Mouse (Mus musculus): ENCODE results near the gene Larp6. TPM values are rescaled to one million over a fixed set of nuclear protein-coding genes. Genes with fewer than 3 reads are reported as not detected.
A peak's percentile ranks its signal among the peaks of the same experiment; 100 is the strongest.

Gene Larp6
- polyA plus RNA-seq (2015; fragmentation: Nextera tagmentation; extraction: Ambion mirVana), result 3.4 and 3.5 TPM in 2 replicates

DNA sequence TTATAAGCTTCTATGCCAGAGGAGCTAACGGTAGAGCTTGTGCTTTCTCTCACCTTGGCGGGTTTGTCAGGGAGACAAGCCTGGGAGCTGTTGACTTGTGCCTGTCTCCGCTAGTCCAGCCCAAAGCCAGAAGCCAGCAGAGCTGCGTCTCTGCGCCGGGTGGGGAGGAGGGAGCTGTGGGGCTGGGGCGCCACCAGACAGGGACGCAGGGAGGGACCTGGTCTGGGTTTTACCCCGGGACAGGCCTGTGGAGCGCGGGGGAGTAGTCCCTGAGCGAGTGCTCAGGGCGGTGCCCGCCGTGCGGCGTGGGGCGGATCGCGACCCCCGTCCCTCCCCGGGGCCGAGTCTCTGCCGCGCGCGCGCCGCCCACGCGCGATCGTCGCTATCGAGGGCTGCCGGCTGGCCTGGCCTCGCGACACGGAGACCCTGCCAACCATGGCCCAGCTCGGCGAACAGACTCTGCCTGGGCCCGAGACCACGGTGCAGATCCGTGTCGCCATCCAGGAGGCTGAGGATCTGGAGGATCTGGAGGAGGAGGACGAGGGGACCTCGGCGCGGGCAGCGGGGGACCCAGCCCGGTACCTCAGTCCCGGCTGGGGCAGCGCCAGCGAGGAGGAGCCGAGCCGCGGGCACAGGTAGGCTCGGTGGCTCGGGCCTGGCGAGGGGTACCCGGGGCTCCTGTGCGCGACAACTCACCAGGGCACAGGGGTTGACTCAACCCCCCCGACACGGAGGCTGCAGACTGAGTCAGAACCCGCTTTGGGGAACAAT, at the start of gene Larp6:
Gene Larp6, plus strand, starts transcription at position 219 of the 771 bp plus-strand sequence.
- Histone ChIP-seq H3K27ac (no peak within 1 kb of the TSS), H3K27me3 (peaks cover 23% of the 10 kb centered on the region), H3K9me3 (no peaks in the 10 kb centered on the region), H3K4me3 (peak within 1 kb of the TSS; percentile 66), H3K4me1 (peaks cover 18% of the 10 kb centered on the region), H3K36me3 (0 out of 2 replicates have a peak, but pooled peaks cover 3% of the 10 kb centered on the region), H3K9ac (peak within 1 kb of the TSS; percentile 80), H3K4me2 (replicated peaks) (peak within 1 kb of the TSS; percentile 94)
- peak; percentile 40; the same call in 1 of the 2 replicates for ATAC-seq (ENCODE audit: low FRiP score, low read depth)
- WGBS, result under 1% methylated on average over 64 of the region's 66 CpGs

- H3K4me2 ChIP-seq (replicated peaks), result no peak overlapping the region
- WGBS, result 94% methylated on average over 12 of the region's 12 CpGs
- ATAC-seq (ENCODE audit: low FRiP score, low read depth), result no peak
These were observed 48.4 kb upstream of the Larp6 start for GRCm38 (mm10) chr9:60664385-60664784.

DNA sequence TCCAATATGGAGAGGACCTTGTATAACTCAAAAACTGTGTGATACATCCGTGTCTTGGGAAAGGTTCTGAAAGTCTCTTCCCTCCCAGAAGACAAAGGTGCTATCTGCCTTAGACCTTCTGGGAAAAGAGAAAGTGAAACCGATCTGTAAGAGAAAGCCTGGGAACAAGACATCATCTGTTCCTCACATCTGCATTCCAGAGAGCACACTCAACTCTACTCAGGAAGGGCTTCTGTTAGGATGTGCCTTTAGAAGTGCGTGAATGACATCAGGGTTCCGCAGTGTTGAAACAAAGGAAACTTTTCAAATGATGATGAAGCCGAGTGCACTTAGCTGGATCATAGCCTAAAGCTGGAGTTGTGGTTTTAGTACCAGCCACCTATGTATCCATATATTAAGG, 47.9 kb upstream of the Larp6 start:
- peaks cover 4% of the 10 kb centered on the region; the same call in 1 of the 2 replicates for H3K4me1 ChIP-seq
- no peak overlapping the region for H3K4me3 ChIP-seq
- no peak for ATAC-seq (ENCODE audit: low FRiP score, low read depth)
- no peak overlapping the region for H3K9ac ChIP-seq
- WGBS, result 93% methylated on average over 5 of the region's 5 CpGs
- H3K27me3 ChIP-seq, result no peaks in the 10 kb centered on the region
- H3K27ac ChIP-seq, result no peak overlapping the region
- peaks cover 21% of the 10 kb centered on the region for H3K36me3 ChIP-seq
- H3K9me3 ChIP-seq, result no peaks in the 10 kb centered on the region
- H3K4me2 ChIP-seq (replicated peaks), result no peak overlapping the region

More at GRCm38 (mm10) chr9:60664385-60664784, 48.4 kb upstream of the Larp6 start:
- Histone ChIP-seq H3K27me3 (no peaks in the 10 kb centered on the region), H3K36me3 (peaks cover 21% of the 10 kb centered on the region), H3K9ac (no peak overlapping the region), H3K4me1 (peaks cover 4% of the 10 kb centered on the region; the same call in 1 of the 2 replicates), H3K4me3 (no peak overlapping the region), H3K9me3 (no peaks in the 10 kb centered on the region), H3K27ac (no peak overlapping the region)

- Histone ChIP-seq H3K4me2 (replicated peaks) (no peak overlapping the region), H3K4me3 (no peak overlapping the region), H3K9me3 (no peaks in the 10 kb centered on the region), H3K27ac (no peak overlapping the region), H3K27me3 (no peaks in the 10 kb centered on the region), H3K4me1 (peaks cover 4% of the 10 kb centered on the region; the same call in 1 of the 2 replicates), H3K36me3 (peaks cover 24% of the 10 kb centered on the region), H3K9ac (no peak overlapping the region)
- no peak for ATAC-seq (ENCODE audit: low FRiP score, low read depth)
- WGBS, result 92% methylated on average over 3 of the region's 3 CpGs
These were observed 47.3 kb upstream of the Larp6 start for GRCm38 (mm10) chr9:60665535-60665934.

DNA sequence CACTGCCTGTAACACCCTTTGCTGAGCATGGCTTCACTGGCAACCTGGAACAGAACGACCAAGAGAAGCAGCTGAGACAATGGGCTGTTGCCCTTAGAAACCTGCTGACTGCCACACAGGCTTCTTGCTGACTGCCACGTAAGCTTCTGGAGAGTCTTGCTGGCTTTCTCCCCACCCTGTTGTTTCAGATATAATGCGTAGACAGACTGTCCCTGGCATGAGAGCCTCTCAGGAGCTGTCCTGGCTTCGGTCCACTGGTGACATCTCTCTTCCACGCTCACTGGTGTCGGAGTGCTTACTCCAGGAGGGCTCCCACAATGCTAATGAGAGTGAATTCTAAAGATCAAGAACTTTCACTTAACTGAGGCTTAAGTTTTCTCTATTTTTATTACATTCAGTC, 43.9 kb upstream of the Larp6 start:
- Histone ChIP-seq H3K4me2 (replicated peaks) (no peak overlapping the region), H3K4me1 (no peaks in the 10 kb centered on the region), H3K27me3 (no peaks in the 10 kb centered on the region), H3K9ac (no peak overlapping the region), H3K36me3 (peaks cover 31% of the 10 kb centered on the region), H3K27ac (no peak overlapping the region), H3K4me3 (no peak overlapping the region), H3K9me3 (no peaks in the 10 kb centered on the region)
- no peak for ATAC-seq (ENCODE audit: low FRiP score, low read depth)
- 89% methylated on average over 6 of the region's 6 CpGs for WGBS

DNA sequence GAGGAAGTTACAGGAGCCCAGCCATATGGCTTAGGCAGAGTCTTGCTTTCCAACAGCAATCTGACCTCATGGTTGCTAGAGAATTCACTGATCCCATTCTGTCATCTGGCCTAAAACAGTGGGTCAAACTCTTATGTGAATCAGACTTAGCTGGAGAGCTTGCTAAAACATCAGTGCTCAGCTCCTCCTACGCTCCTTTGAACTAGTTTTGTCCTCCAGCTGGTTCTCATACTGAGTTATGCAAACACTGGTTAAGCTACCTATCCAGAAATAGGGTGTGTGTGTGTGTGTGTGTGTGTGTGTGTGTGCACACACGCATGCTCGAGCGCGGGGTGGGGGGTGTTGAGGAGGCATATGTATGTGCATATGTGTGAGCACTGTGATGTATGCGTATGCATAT, 40.2 kb upstream of the Larp6 start:
- Histone ChIP-seq H3K36me3 (peaks cover 35% of the 10 kb centered on the region), H3K9ac (no peak overlapping the region), H3K4me2 (replicated peaks) (no peak overlapping the region), H3K4me1 (no peaks in the 10 kb centered on the region), H3K27me3 (no peaks in the 10 kb centered on the region), H3K27ac (no peak overlapping the region), H3K9me3 (no peaks in the 10 kb centered on the region), H3K4me3 (no peak overlapping the region)
- no peak for ATAC-seq (ENCODE audit: low FRiP score, low read depth)
- 94% methylated on average over 6 of the region's 6 CpGs for WGBS

DNA sequence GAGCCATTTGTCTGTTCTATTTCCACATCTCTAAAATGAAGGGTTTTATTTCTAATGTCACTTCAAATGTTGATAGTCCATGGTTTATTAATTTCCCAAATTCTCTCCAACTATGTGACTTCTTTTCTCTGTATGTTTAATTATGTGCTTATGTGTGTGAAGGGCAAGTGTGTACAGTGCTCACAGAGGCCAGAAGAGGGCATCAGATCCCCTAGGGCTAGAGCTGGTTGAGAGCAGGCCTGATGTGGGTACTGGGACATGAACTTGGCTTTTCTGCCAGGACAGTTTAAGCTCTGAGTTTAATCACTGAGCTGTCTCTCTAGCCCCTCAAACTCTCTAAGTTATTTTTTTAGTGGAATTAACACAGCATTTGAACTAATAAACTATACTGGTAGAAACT, 38.0 kb upstream of the Larp6 start:
- ATAC-seq (ENCODE audit: low FRiP score, low read depth), result no peak
- H3K4me2 ChIP-seq (replicated peaks), result no peak overlapping the region
- no peaks in the 10 kb centered on the region for H3K4me1 ChIP-seq
- H3K27ac ChIP-seq, result no peak overlapping the region
- H3K9me3 ChIP-seq, result no peaks in the 10 kb centered on the region
- H3K4me3 ChIP-seq, result no peak overlapping the region
- H3K9ac ChIP-seq, result no peak overlapping the region
- peaks cover 41% of the 10 kb centered on the region for H3K36me3 ChIP-seq
- H3K27me3 ChIP-seq, result no peaks in the 10 kb centered on the region

- H3K27me3 ChIP-seq, result no peaks in the 10 kb centered on the region
- 91% methylated on average over 4 of the region's 4 CpGs for WGBS
These were observed 36.4 kb upstream of the Larp6 start for GRCm38 (mm10) chr9:60676429-60676828.

DNA sequence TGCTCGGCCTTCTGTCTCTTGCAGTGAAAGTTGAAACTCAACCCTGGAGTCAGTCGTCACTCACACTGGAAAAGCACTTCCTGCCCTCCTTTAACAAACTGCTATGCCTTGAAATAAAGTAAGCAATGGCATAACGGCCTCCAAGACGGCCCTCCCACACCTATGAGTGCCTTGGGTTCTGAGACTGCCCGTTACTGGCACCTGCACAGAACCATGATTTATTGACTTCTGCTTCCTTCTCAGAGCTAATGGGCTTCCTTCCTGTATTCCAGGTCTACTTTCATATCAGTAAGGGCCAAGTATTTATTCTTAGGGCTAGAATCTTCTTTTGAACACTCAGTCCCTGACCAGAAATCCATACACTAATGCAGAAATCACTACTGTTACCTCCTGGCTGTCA, 33.9 kb upstream of the Larp6 start:
- Histone ChIP-seq H3K9me3 (no peaks in the 10 kb centered on the region), H3K4me3 (no peak overlapping the region), H3K27me3 (no peaks in the 10 kb centered on the region), H3K4me1 (no peaks in the 10 kb centered on the region), H3K4me2 (replicated peaks) (no peak overlapping the region), H3K9ac (no peak overlapping the region), H3K27ac (no peak overlapping the region), H3K36me3 (peaks cover 47% of the 10 kb centered on the region)
- ATAC-seq (ENCODE audit: low FRiP score, low read depth), result no peak
- 65% methylated on average over 5 of the region's 5 CpGs for WGBS

More at GRCm38 (mm10) chr9:60676429-60676828, 36.4 kb upstream of the Larp6 start:
- ATAC-seq (ENCODE audit: low FRiP score, low read depth), result no peak
- no peak overlapping the region for H3K9ac ChIP-seq
- H3K36me3 ChIP-seq, result peaks cover 51% of the 10 kb centered on the region
- no peak overlapping the region for H3K4me3 ChIP-seq
- H3K4me2 ChIP-seq (replicated peaks), result no peak overlapping the region
- no peaks in the 10 kb centered on the region for H3K9me3 ChIP-seq
- H3K27ac ChIP-seq, result no peak overlapping the region
- no peaks in the 10 kb centered on the region for H3K4me1 ChIP-seq

DNA sequence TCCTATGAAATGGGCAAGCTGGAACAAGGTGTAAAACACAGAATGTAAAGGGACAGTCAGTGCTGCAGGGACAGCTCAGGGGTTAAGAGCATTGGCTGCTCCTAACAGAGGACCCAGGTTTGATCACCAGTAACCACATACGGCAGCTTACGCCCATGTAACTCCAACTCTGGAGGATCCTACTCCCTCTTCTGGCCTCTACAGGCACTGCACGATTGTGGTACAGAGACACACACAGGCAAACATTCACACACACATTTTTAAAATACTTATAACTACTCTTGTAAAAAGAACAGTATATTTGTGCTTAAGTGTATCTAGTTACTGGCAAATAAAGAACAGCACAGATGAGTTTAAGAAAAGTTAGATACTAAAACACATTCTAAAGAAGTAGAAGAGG, 31.8 kb upstream of the Larp6 start:
- no peak for ATAC-seq (ENCODE audit: low FRiP score, low read depth)
- Histone ChIP-seq H3K4me1 (no peaks in the 10 kb centered on the region), H3K9ac (no peak overlapping the region), H3K4me2 (replicated peaks) (no peak overlapping the region), H3K9me3 (no peaks in the 10 kb centered on the region), H3K36me3 (peaks cover 46% of the 10 kb centered on the region), H3K27me3 (no peaks in the 10 kb centered on the region), H3K27ac (no peak overlapping the region), H3K4me3 (no peak overlapping the region)
- 85% methylated on average over 3 of the region's 3 CpGs for WGBS

- no peak overlapping the region for H3K27ac ChIP-seq
- no peak overlapping the region for H3K4me2 ChIP-seq (replicated peaks)
- no peak overlapping the region for H3K4me3 ChIP-seq
- H3K27me3 ChIP-seq, result no peaks in the 10 kb centered on the region
- no peak overlapping the region for H3K9ac ChIP-seq
- peaks cover 34% of the 10 kb centered on the region for H3K36me3 ChIP-seq
- ATAC-seq (ENCODE audit: low FRiP score, low read depth), result no peak
- 91% methylated on average over 4 of the region's 4 CpGs for WGBS
- no peaks in the 10 kb centered on the region for H3K4me1 ChIP-seq
- H3K9me3 ChIP-seq, result no peaks in the 10 kb centered on the region
These were observed 30.0 kb upstream of the Larp6 start for GRCm38 (mm10) chr9:60682753-60683152.

- Histone ChIP-seq H3K36me3 (peaks cover 8% of the 10 kb centered on the region; the same call in 1 of the 2 replicates), H3K4me3 (peak overlapping the region; percentile 71), H3K27ac (peak overlapping the region; percentile 61), H3K9me3 (no peaks in the 10 kb centered on the region), H3K4me2 (replicated peaks) (peak overlapping the region; percentile 68), H3K9ac (peak overlapping the region; percentile 60), H3K4me1 (peaks cover 5% of the 10 kb centered on the region; the same call in 1 of the 2 replicates), H3K27me3 (no peaks in the 10 kb centered on the region)
- WGBS, result 3% methylated on average over 7 of the region's 7 CpGs
- peak; percentile 62; the same call in 1 of the 2 replicates for ATAC-seq (ENCODE audit: low FRiP score, low read depth)
These were observed 25.4 kb upstream of the Larp6 start for GRCm38 (mm10) chr9:60687415-60687814.

Data from limb, embryonic 13.5 days (tissue).